Mouse (Mus musculus): ENCODE data around the gene Rs1. TPM values are rescaled to one million over a fixed set of nuclear protein-coding genes. Genes with fewer than 3 reads are reported as not detected.
"Not testable (repeated sequence)": the region's sequence is repeated elsewhere in the genome, so short reads cannot be mapped to it uniquely, and the experiment has no call there.

Rs1 gene
- total RNA-seq (2021) (under 1 TPM in 1 of 2 experiments, not detected in 1; 0.03 TPM), polyA plus RNA-seq (2012; rRNA removed) (not detected in 2 replicates)
- long read RNA-seq, partial matches to known transcripts = 0 of 1 reads
- long read RNA-seq, other reads (novel, unspliced or antisense) = 1 of 1 reads

- no peak for DNase-seq
Measured at GRCm38 (mm10) chrX:160767713-160768112, at the start of gene Rs1. Rs1 (plus strand) TSS chrX:160768013.

DNA sequence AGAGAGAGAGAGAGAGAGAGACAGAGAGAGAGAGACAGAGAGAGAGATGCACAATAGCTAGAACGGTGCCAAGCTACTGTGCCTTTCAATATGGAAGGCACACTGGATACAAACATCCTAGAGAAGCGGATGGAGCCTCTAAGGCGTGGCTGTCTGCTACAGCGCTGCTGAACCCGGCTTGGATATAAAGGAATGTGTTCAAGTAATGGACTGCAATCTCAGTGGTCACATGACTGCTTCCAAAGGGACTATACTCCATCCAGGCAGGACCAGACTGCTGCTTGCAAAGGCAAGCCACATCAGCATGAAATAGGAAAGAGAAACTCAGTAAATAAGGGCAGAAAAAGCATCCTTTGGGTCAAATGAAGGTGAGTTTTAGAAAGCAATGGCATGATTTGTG, 32.2 kb upstream of the Rs1 start, which contains the start of gene Ppef1:
Ppef1 (minus strand) TSS at position 116 of the 400 bp plus-strand sequence.
- DNase-seq = no peak

- DNase-seq = no peak
Measured at GRCm38 (mm10) chrX:160745399-160745798, 22.4 kb upstream of the Rs1 start.

DNA sequence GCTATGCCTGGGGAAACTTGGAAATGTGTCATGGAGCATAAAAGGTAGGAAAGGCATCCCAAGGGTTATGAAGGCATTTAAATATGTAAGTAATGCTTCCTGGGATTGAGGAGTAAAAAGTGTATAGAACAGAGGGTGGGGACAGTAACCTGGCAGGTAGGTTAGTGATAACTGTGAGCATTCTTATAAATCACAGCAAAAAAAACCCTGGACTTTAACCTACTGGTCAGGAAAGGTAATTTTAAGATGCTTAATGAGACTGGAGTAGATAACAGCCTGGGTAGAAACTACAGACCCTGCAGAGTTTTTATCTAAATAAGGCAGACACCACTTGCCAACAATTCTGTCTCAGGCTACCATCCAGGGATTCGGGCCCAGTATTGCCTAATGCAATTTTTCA, 19.2 kb upstream of the Rs1 start:
- no peak for DNase-seq

- no peak for DNase-seq
Measured at GRCm38 (mm10) chrX:160750808-160751207, 17.0 kb upstream of the Rs1 start.

GRCm38 (mm10) chrX:160765389-160766232, 2.2 kb upstream of the Rs1 start:
- DNase-seq = peak; percentile 92

GRCm38 (mm10) chrX:160766233-160766616, 1.6 kb upstream of the Rs1 start:
- no peak for DNase-seq

GRCm38 (mm10) chrX:160769622-160770021, 1.8 kb downstream of the Rs1 start:
- DNase-seq = not testable (repeated sequence)

DNA sequence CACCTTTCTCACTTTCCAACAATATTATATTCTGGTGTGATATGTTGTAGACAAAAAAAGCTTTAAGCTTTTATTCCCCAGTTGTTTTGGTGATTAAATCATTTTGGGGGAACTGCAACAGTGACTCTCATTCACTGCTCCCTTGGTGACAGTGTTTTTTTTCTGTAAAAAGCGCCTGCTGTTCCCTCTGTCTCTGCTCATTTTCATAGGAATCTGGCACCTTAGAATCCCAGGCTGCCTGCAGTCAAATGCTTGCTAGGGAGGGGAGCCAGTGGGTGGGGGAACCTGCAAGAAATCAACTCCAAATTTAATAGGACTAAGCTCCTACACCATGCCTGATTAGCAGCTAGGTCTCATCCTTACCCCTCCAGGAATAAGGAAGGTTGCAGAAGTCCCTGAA, 5.2 kb downstream of the Rs1 start:
- DNase-seq = no peak

DNA sequence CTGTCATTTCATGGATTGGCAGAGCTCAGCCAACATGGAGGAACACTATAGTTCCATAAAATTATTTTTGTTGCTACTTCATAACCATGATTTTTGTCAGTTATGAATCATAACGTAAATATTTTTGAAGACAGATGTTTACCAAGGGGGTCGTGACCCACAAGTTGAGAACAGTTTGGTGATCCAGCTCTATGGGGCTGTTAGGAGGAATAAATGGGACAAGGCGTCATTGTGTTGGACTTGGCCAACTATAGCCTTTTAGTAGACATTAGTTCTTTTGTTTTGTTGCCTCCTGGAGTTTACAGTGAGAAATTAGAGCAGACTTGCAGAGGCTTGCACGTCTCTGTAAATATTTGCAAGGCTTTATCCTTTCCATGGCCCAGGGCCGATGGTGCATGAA, 14.5 kb downstream of the Rs1 start:
- DNase-seq = no peak

DNA sequence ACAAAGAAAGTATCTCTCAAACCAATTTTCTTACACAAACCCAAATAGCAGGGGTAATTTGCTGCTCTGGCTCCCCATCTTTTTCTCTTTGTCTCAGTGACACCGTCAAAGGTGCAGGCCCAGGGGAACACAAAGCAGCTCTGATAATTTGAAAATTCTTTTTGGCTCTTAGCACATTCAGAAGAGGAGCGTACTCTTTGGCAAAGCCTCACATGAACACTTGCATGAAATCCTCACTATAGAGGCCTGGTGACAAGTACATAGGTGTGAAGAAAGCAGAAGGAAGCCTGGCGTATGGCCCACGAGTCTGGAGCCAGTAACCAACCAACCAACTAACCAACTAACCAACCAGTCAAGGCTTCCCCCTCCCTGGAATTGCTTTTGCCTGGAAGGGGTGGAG, 27.1 kb downstream of the Rs1 start:
- no peak for DNase-seq

GRCm38 (mm10) chrX:160804409-160805150, 36.8 kb downstream of the Rs1 start:
- peak; percentile 59 for DNase-seq

- no peak for DNase-seq
Measured at GRCm38 (mm10) chrX:160808226-160808625, 40.4 kb downstream of the Rs1 start.

Other genes with a start within 250 kb of the Rs1 start
- not detected for gene Ppef1, start 32.2 kb upstream of the Rs1 start, total RNA-seq (2021)
- not detected in 2 replicates for gene Ppef1, start 32.2 kb upstream of the Rs1 start, polyA plus RNA-seq (2012; rRNA removed)
- under 1 TPM; 0.31 to 0.40 TPM for gene Gja6, start 139.0 kb downstream of the Rs1 start, total RNA-seq (2021)
- gene Gja6, start 139.0 kb downstream of the Rs1 start, polyA plus RNA-seq (2012; rRNA removed) = not detected in 2 replicates
- gene Cdkl5, start 226.7 kb downstream of the Rs1 start, total RNA-seq (2021) = 10 to 100 TPM; 14.5 to 19.0 TPM
- gene Cdkl5, start 226.7 kb downstream of the Rs1 start, polyA plus RNA-seq (2012; rRNA removed) = 0.62 and 1.1 TPM in 2 replicates

Measured in adrenal gland, adult 2 months (tissue).